Mouse (Mus musculus) liver, embryonic 13.5 days (tissue): Measurements from ENCODE around the gene Spred3. TPM values are rescaled to one million over a fixed set of nuclear protein-coding genes. Genes with fewer than 3 reads are reported as not detected.
"Not testable (repeated sequence)": the region's sequence is repeated elsewhere in the genome, so short reads cannot be mapped to it uniquely, and the experiment has no call there.

Source experiments
- ATAC-seq: fragments of 200-750 bp; cut with Nextera tagmentation; 2 replicates; pipeline ENCODE4 v1.8.0; 2017; ENCODE audit warnings: low read depth, mild to moderate bottlenecking, moderate number of reproducible peaks, moderate library complexity
- DNase-seq: peaks from one replicate; pipeline ENCODE4 v3.0.0; 2022
- H3K27ac ChIP-seq: fragments of 300-500 bp; sonication (generic); 2 replicates; pipeline ENCODE4 v1.5.1; 2015; ENCODE audit warnings: moderate library complexity, mild to moderate bottlenecking, inconsistent platforms
- H3K27me3 ChIP-seq: fragments of 300-500 bp; sonication (generic); 2 replicates; pipeline ENCODE4 v1.6.1; 2015; ENCODE audit warnings: mild to moderate bottlenecking, inconsistent platforms
- H3K36me3 ChIP-seq: fragments of 300-500 bp; sonication (generic); 2 replicates; pipeline ENCODE4 v1.6.1; 2015; ENCODE audit warnings: mild to moderate bottlenecking, inconsistent platforms
- H3K4me1 ChIP-seq: fragments of 300-500 bp; sonication (generic); replicated peaks from 2 replicates; pipeline ENCODE4 v1.6.1; 2015; ENCODE audit warnings: inconsistent platforms
- H3K4me2 ChIP-seq: fragments of 300-500 bp; sonication (generic); 2 replicates; pipeline ENCODE4 v1.6.1; 2015; ENCODE audit warnings: inconsistent platforms, mild to moderate bottlenecking, moderate library complexity
- H3K4me3 ChIP-seq: fragments of 300-500 bp; sonication (generic); replicated peaks from 2 replicates; pipeline ENCODE4 v1.5.1; 2015; ENCODE audit warnings: mild to moderate bottlenecking, inconsistent platforms
- H3K9ac ChIP-seq: fragments of 300-500 bp; sonication (generic); 2 replicates; pipeline ENCODE4 v1.6.1; 2015; ENCODE audit warnings: mild to moderate bottlenecking, inconsistent platforms
- H3K9me3 ChIP-seq: fragments of 300-500 bp; sonication (generic); replicated peaks from 2 replicates; pipeline ENCODE4 v1.6.1; 2016; ENCODE audit warnings: inconsistent platforms
- WGBS: fragments of 180-500 bp; shearing (Covaris S2); methylation state at CpG from one replicate; pipeline ENCODE4 v1.1.7; 2015; ENCODE audit not compliant: insufficient replicate concordance; 5-methylcytosine and 5-hydroxymethylcytosine counted together
- polyA plus RNA-seq: library from polyadenylated mRNA; unstranded; fragments of >200 nt; fragmentation: Nextera tagmentation; extraction: Ambion mirVana; gene quantifications from 2 replicates; pipeline ENCODE4 v1.2.1, GENCODE M21; 2015

Gene Spred3
- polyA plus RNA-seq, result 0.23 and 0.41 TPM in 2 replicates

GRCm38 (mm10) chr7:29170066-29170754 is at the start of gene Spred3, which contains the start of gene Ggn:
Spred3 (minus strand) TSS chr7:29170411.
Ggn (plus strand) TSS chr7:29170210.
- peaks cover 79% of the 10 kb centered on the region for H3K27me3 ChIP-seq
- H3K4me2 ChIP-seq, result peak within 1 kb of the TSS; percentile 74
- H3K27ac ChIP-seq, result no peak within 1 kb of the TSS
- H3K4me1 ChIP-seq, result peaks cover 37% of the 10 kb centered on the region
- peaks cover 26% of the 10 kb centered on the region for H3K36me3 ChIP-seq
- H3K9me3 ChIP-seq, result no peaks in the 10 kb centered on the region
- under 1% methylated on average over 30 of the region's 30 CpGs for WGBS
- peak within 1 kb of the TSS; percentile 56 for H3K4me3 ChIP-seq
- peak within 1 kb of the TSS; percentile 54 for H3K9ac ChIP-seq
- DNase-seq (peak; percentile 63), ATAC-seq (peak; percentile 49)

- no peak overlapping the region for H3K9ac ChIP-seq
- H3K9me3 ChIP-seq, result peaks cover 9% of the 10 kb centered on the region
- WGBS, result 66% methylated on average over 15 of the region's 15 CpGs
- H3K36me3 ChIP-seq, result peaks cover 4% of the 10 kb centered on the region; the same call in 1 of the 2 replicates
- no peak overlapping the region for H3K4me2 ChIP-seq
- no peak for ATAC-seq
- H3K27ac ChIP-seq, result no peak overlapping the region
- DNase-seq, result no peak
- no peaks in the 10 kb centered on the region for H3K27me3 ChIP-seq
- peaks cover 21% of the 10 kb centered on the region for H3K4me1 ChIP-seq
- H3K4me3 ChIP-seq, result no peak overlapping the region
Observed at GRCm38 (mm10) chr7:29214846-29215245, 44.6 kb upstream of the Spred3 start.

- H3K27me3 ChIP-seq, result no peaks in the 10 kb centered on the region
- ATAC-seq (no peak), DNase-seq (no peak)
- H3K4me2 ChIP-seq, result no peak overlapping the region
- no peak overlapping the region for H3K9ac ChIP-seq
- peaks cover 21% of the 10 kb centered on the region for H3K4me1 ChIP-seq
- H3K27ac ChIP-seq, result no peak overlapping the region
- H3K9me3 ChIP-seq, result peaks cover 3% of the 10 kb centered on the region; the same call in 1 of the 2 replicates
- H3K36me3 ChIP-seq, result no peaks in the 10 kb centered on the region
- 45% methylated on average over 2 of the region's 2 CpGs for WGBS
- no peak overlapping the region for H3K4me3 ChIP-seq
Observed at GRCm38 (mm10) chr7:29214236-29214635, 44.0 kb upstream of the Spred3 start.

DNA sequence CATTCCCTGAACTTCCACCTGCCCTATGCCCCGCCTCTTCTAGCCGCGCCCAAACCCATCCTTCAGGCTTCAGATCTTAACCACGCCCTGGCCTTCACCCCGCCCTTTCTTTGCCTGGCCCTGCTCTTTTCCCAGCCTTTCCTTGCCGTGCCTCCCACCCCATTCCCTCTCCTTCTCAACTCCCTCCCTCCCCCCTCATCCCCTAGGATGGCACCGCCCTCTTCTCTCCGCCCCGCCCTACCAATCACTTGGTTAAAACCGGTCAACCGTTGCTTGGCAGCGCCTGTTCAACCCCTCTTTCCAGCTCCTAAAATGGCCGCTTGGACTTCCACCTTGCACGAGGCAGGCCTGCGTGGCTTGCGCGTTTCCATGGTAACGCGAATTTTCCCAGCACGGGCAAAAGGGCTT is 43.5 kb upstream of the Spred3 start, which contains the start of gene Catsperg1:
TSS of gene Catsperg1 (minus strand) at position 361 of the 408 bp plus-strand sequence.
- Histone ChIP-seq H3K36me3 (no peaks in the 10 kb centered on the region), H3K4me1 (peaks cover 21% of the 10 kb centered on the region), H3K9me3 (no peaks in the 10 kb centered on the region), H3K27ac (no peak within 1 kb of the TSS), H3K27me3 (no peaks in the 10 kb centered on the region), H3K4me2 (peak within 1 kb of the TSS; percentile 67), H3K4me3 (no peak within 1 kb of the TSS), H3K9ac (no peak within 1 kb of the TSS)
- no peak for DNase-seq
- 25% methylated on average over 20 of the region's 20 CpGs for WGBS
- no peak for ATAC-seq

DNA sequence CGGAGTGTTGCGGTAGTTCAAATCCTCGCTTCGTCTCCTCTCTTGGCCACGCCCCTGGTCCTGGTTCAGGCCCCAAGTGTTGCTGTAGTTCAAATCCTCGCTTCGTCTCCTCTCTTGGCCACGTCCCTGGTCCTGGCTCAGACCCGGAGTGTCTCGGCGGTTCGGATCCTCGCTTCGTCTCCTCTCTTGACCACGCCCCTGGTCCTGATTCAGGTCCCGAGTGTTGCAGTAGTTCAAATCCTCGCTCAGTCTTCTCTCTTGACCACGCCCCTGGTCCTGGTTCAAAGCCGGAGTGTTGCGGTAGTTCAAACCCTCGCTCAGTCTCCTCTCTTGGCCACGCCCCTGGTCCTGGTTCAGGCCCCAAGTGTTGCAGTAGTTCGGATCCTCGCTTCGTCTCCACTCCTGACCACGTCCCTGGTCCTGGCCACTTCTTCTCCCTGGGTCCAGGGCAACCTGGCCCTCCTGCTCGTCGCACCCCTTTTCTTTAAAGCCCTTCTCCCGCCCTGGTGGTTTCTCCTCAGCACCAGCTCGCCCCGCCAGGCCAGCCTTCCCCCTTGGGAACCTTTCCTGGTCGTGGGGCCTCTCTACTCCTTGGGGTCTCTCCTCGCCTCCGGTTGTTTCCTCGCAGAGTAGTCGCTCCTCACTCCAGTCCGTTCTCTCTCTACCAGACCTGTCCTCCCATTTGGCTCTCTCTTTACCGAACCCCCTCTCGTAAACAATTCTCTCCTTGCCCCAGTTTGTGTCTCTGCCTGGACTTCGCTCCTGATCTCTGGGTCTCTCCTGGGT is 42.8 kb upstream of the Spred3 start:
- H3K4me3 ChIP-seq, H3K9me3 ChIP-seq, H3K9ac ChIP-seq, ATAC-seq, H3K27me3 ChIP-seq, H3K36me3 ChIP-seq, H3K27ac ChIP-seq, DNase-seq: not testable (repeated sequence)
- Histone ChIP-seq H3K4me1 (peaks cover 21% of the 10 kb centered on the region), H3K4me2 (peak overlapping the region; percentile 67)
- 30% methylated on average over 40 of the region's 40 CpGs for WGBS

- peak overlapping the region; percentile 72; the same call in 1 of the 2 replicates for H3K27ac ChIP-seq
- peak overlapping the region; percentile 67 for H3K4me2 ChIP-seq
- H3K36me3 ChIP-seq, result no peaks in the 10 kb centered on the region
- H3K4me1 ChIP-seq, result peaks cover 21% of the 10 kb centered on the region
- ATAC-seq, result no peak
- H3K4me3 ChIP-seq, result peak overlapping the region; percentile 50
- peak; percentile 40 for DNase-seq
- H3K9ac ChIP-seq, result 0 out of 2 replicates have a peak overlapping the region, but pooled peaks have one; percentile 39
- no peaks in the 10 kb centered on the region for H3K9me3 ChIP-seq
- H3K27me3 ChIP-seq, result no peaks in the 10 kb centered on the region
- 9% methylated on average over 26 of the region's 26 CpGs for WGBS
Observed at GRCm38 (mm10) chr7:29212199-29212765, 42.1 kb upstream of the Spred3 start.

GRCm38 (mm10) chr7:29211415-29212198 is 41.4 kb upstream of the Spred3 start:
- H3K4me3 ChIP-seq, result peak overlapping the region; percentile 50
- peak; percentile 79 for DNase-seq
- peak overlapping the region; percentile 72 for H3K27ac ChIP-seq
- WGBS, result 3% methylated on average over 34 of the region's 34 CpGs
- peak overlapping the region; percentile 39; the same call in 1 of the 2 replicates for H3K9ac ChIP-seq
- H3K36me3 ChIP-seq, result no peaks in the 10 kb centered on the region
- peak overlapping the region; percentile 67 for H3K4me2 ChIP-seq
- no peaks in the 10 kb centered on the region for H3K27me3 ChIP-seq
- peaks cover 21% of the 10 kb centered on the region for H3K4me1 ChIP-seq
- no peaks in the 10 kb centered on the region for H3K9me3 ChIP-seq
- peak; percentile 80 for ATAC-seq

DNA sequence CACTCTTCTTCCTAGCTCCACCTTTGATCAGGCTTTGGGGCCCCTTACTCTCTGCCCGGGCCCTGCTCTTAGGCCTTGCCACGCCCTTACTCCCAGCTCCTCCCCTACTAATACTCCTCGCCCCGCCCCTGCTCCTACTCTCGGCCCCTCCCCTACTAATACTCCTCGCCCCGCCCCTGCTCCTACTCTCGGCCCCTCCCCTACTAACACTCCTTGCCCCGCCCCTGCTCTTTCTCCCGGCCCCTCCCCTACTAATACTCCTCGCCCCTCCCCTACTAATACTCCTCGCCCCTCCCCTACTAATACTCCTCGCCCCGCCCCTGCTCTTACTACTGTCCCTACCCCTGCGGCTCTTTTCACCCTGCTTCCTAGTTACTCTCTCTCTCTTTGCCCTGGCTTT is 40.8 kb upstream of the Spred3 start:
- Histone ChIP-seq H3K27ac (peak overlapping the region; percentile 72; the same call in 1 of the 2 replicates), H3K4me2 (peak overlapping the region; percentile 67), H3K4me1 (peaks cover 21% of the 10 kb centered on the region), H3K4me3 (peak overlapping the region; percentile 50)
- H3K36me3 ChIP-seq, H3K27me3 ChIP-seq, H3K9me3 ChIP-seq, H3K9ac ChIP-seq: not testable (repeated sequence)
- ATAC-seq (peak; percentile 56), DNase-seq (peak; percentile 43)
- 10% methylated on average over 15 of the region's 15 CpGs for WGBS

DNA sequence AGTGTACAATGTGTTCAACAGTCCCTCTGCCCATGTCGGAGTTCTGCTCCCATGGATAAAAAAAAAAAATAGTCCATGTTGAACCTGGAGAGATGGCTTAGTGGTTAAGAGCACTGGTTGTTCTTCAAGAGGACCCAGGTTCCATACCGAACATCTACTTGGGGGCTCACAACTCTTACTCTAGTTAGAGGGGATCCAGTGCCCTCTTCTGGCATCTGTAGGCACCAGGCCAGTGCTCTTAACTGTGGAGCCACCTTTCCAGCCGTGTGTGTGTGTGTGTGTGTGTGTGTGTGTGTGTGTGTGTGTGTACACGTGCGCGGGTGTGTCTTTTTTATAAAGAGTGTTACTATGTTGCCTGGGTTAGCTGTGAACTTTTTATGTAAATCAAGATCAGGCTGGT is 32.4 kb upstream of the Spred3 start:
- no peaks in the 10 kb centered on the region for H3K4me1 ChIP-seq
- WGBS, result 56% methylated on average over 6 of the region's 6 CpGs
- no peak for DNase-seq
- no peak overlapping the region for H3K9ac ChIP-seq
- no peaks in the 10 kb centered on the region for H3K36me3 ChIP-seq
- no peak for ATAC-seq
- H3K4me3 ChIP-seq, result no peak overlapping the region
- no peak overlapping the region for H3K4me2 ChIP-seq
- H3K27me3 ChIP-seq, result 0 out of 2 replicates have a peak, but pooled peaks cover 2% of the 10 kb centered on the region
- no peak overlapping the region for H3K27ac ChIP-seq
- no peaks in the 10 kb centered on the region for H3K9me3 ChIP-seq

- not testable (repeated sequence) for H3K4me3 ChIP-seq, H3K9me3 ChIP-seq, DNase-seq, H3K27ac ChIP-seq, H3K27me3 ChIP-seq, H3K9ac ChIP-seq, H3K4me2 ChIP-seq, ATAC-seq, H3K4me1 ChIP-seq, H3K36me3 ChIP-seq
- WGBS, result 67% methylated on average over 1 of the region's 1 CpGs
Observed at GRCm38 (mm10) chr7:29194230-29194629, 24.0 kb upstream of the Spred3 start.
